Mouse (Mus musculus) left cerebral cortex, postnatal 25 days (tissue): ENCODE measurements at regions not wholly inside any gene's neighbourhood (a gene's known extent, or its start where the extent isn't known, plus 50 kb on each side); places are given as distances from the start of the nearest gene placed in this dataset.

ENCODE experiments used
- DNase-seq, 2 experiments: peaks; one replicate each; pipeline ENCODE4 v3.0.0; 2022; ENCODE audit warnings: low spot score in 2 of 2, mixed read lengths in 1 of 2
- intact Hi-C: fragments of 180-260 bp; cut with DNase I; formaldehyde crosslinking; loops from one replicate; pipeline ENCODE4 v1.15.1; 2025

GRCm38 (mm10) chr13:28514245-28514644 lies 256.9 kb downstream of the Gm11361 start:
- DNase-seq: no peak
- intact Hi-C loops: no loop called here

GRCm38 (mm10) chr13:28513336-28513735 lies 256.0 kb downstream of the Gm11361 start:
- intact Hi-C loops: no loop called here

GRCm38 (mm10) chr13:28512573-28513334 lies 255.4 kb downstream of the Gm11361 start:
- DNase-seq: peak in 1 of 2 experiments; percentile 5
- intact Hi-C loops: no loop called here

More at GRCm38 (mm10) chr13:28513336-28513735, 256.0 kb downstream of the Gm11361 start:
- DNase-seq: no peak

- intact Hi-C loops: no loop called here
- DNase-seq: no peak
Measured at GRCm38 (mm10) chr13:28508184-28508583, 250.9 kb downstream of the Gm11361 start.

GRCm38 (mm10) chr13:28507783-28508182 lies 250.5 kb downstream of the Gm11361 start:
- DNase-seq: no peak
- intact Hi-C loops: no loop called here

- no peak for DNase-seq
- intact Hi-C loops: no loop called here
Measured at GRCm38 (mm10) chr13:28504340-28504739, 247.0 kb downstream of the Gm11361 start.

- DNase-seq: no peak
- intact Hi-C loops: no loop called here
Measured at GRCm38 (mm10) chr13:28502171-28502570, 244.8 kb downstream of the Gm11361 start.

- intact Hi-C loops: no loop called here
- no peak for DNase-seq
Measured at GRCm38 (mm10) chr13:28500697-28501096, 243.4 kb downstream of the Gm11361 start.

- no peak for DNase-seq
- intact Hi-C loops: no loop called here
Measured at GRCm38 (mm10) chr13:28497483-28497882, 240.2 kb downstream of the Gm11361 start.

GRCm38 (mm10) chr13:28492015-28492414 lies 234.7 kb downstream of the Gm11361 start:
- intact Hi-C loops: no loop called here
- no peak for DNase-seq

GRCm38 (mm10) chr13:28483727-28484126 lies 226.4 kb downstream of the Gm11361 start:
- intact Hi-C loops: no loop called here
- no peak for DNase-seq

GRCm38 (mm10) chr13:28481224-28481965 lies 224.1 kb downstream of the Gm11361 start:
- DNase-seq: no peak
- intact Hi-C loops: no loop called here

GRCm38 (mm10) chr13:28466151-28466550 lies 208.8 kb downstream of the Gm11361 start:
- no peak for DNase-seq
- intact Hi-C loops: no loop called here

- DNase-seq: no peak
- intact Hi-C loops: no loop called here
Measured at GRCm38 (mm10) chr13:28465187-28465880, 208.0 kb downstream of the Gm11361 start.

GRCm38 (mm10) chr13:28461281-28461680 lies 204.0 kb downstream of the Gm11361 start:
- intact Hi-C loops: no loop called here
- DNase-seq: no peak

GRCm38 (mm10) chr13:28457403-28457802 lies 200.1 kb downstream of the Gm11361 start:
- DNase-seq: no peak
- intact Hi-C loops: no loop called here

- intact Hi-C loops: no loop called here
- DNase-seq: no peak
Measured at GRCm38 (mm10) chr13:28455878-28456277, 198.6 kb downstream of the Gm11361 start.

- DNase-seq: no peak
- intact Hi-C loops: no loop called here
Measured at GRCm38 (mm10) chr13:28455016-28455415, 197.7 kb downstream of the Gm11361 start.

- intact Hi-C loops: no loop called here
- no peak for DNase-seq
Measured at GRCm38 (mm10) chr13:28450699-28451445, 193.5 kb downstream of the Gm11361 start.

GRCm38 (mm10) chr13:28449026-28449425 lies 191.7 kb downstream of the Gm11361 start:
- no peak for DNase-seq
- intact Hi-C loops: no loop called here
